Mouse (Mus musculus) G1E-ER4 (cell line): ENCODE results near the gene Ctcfl. TPM values are rescaled to one million over a fixed set of nuclear protein-coding genes. Genes with fewer than 3 reads are reported as not detected.

Source experiments
- GATA1 ChIP-seq: IDR thresholded peaks from one replicate; pipeline ENCODE4 v1.8.0; 2012; ENCODE audit warnings: low read length, inconsistent platforms
- polyA plus RNA-seq: library from polyadenylated mRNA; stranded (reverse); fragments of >175 nt; gene quantifications from 2 replicates; pipeline ENCODE4 v1.2.3, GENCODE M21; 2012

Ctcfl gene
- polyA plus RNA-seq, 1 experiment, result not detected

DNA sequence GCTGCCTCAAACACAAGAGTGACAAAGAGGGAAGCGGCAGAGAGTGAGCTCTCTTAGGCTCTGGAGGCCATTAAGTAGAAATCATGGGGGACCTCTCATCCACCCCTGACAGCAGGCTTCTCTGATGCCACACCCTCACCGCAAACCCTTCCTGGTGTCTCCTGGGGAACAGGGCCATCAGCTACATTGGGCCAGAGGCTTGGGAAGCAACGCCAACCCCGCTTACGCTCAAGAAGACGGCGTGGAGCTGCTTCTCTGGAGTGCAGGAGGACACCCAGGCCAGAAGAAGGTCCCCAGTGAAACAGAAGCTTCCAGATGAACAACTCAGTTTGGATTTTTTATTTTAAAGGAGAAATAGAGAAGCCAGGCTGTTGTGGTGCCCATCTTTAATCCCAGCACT lies 9.8 kb downstream of the Ctcfl start:
- TF ChIP-seq GATA1, result no peak

DNA sequence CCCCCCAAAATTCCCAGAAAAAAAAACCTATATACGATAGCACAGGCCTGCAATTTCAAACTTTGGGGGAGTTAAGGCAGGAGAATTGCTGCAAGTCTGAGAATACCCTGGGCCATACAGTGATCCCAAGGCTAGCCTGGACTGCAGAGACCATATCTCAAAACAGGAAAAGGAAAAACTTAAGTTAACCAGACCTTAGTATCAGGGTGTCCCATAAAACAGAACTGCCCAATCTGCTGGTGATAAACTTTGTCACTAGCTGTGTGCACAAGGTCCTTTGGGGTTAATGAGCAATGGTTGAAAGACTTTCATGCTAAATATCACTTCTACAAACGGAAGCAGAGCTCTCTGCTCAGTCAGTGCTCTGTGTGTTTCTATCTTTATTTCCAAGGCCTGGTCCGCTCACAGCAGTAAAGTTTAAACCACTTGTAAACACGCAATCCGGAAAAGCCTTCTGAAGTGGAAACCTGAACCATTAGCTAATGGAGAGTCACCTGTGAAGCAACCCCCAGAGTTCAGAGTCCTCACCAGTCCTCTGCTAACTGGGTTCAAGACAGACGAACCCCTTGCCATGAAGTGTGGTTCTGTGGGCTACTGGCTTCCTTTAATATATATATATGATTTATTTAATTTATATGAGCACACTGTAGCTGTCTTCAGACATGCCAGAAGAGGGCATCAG lies 10.7 kb downstream of the Ctcfl start:
- TF ChIP-seq GATA1, result no peak

DNA sequence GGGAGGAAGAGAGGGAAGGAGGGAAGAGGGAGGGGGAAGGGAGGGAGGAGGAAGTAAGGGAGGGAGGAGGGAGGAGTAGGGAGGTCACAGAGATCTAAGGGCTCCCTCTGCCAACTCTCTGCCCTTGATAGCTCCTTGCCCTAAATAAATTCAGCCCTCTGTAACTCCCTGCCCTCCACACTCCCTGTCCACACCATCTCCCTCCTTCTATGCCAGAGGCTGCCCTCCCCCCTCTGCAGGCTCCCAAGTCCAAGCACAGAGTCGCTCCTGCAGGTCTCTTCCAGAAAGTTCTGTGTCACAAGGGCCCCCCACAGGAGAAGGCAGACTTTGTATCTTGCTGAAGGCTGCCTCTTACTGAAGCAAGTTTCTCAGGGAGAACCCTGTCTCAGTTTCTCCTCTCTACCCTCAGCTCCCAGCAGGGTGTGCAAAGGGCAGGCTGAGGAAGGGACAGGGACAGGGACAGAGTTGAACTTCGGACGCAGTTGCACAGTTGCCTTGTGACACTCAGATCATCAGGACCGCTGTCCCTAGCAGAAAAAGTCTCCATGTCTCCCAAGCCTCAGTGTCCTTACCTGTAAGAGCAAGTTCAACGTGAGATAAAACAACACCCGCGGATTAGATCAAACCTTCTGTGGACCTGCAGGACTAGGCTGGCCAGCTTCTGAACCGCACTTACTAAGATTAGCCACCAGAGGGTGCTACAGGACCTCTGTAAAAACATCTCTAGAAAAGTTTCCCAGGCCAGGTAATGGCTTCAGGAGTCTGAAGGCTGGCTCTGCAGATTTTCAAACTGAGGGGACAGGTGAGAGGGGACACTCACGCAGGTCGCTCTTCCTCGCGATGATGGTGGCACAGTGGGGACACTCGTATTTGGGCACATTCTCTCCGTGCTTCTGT lies 12.2 kb downstream of the Ctcfl start:
- TF ChIP-seq GATA1, result no peak

DNA sequence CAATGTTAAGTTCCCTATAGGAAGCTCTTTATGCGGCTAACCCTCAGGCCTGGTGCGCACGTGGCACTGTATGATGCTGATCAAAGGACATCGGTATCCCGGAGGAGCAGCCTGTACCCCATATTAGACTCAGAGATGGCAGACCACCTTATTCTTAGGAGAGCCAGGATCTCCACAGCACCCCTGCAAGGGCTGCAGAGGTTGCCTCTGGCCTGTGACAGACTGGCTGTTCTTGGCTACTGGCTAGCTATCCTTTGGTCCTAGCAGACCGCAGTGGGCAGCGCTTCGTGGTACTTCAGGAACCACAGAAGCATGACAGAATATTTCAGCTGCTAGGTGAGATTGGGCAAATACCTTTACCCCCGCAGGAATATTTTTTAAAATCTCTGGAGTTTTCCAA lies 12.9 kb downstream of the Ctcfl start:
- TF ChIP-seq GATA1, result no peak

DNA sequence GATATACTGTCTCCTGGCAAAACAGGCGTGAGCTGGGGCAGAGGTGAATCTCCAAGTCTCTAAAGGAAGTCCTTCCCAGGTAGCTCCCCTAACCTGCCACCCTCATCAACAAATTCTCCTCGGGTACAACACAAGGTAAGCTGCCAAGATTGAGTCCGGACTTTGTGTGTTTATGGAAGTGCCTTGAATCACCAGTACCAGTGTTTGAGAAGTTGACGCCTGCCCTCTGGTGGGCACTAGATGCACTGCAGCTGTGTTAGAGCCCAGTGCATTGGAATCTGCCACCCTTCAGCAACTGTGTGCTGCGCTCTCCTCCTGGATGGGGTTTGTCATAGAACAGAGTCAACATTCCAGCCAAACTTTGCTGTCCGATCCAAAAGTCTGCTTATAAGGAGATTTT lies 29.9 kb downstream of the Ctcfl start:
- TF ChIP-seq GATA1, result no peak

DNA sequence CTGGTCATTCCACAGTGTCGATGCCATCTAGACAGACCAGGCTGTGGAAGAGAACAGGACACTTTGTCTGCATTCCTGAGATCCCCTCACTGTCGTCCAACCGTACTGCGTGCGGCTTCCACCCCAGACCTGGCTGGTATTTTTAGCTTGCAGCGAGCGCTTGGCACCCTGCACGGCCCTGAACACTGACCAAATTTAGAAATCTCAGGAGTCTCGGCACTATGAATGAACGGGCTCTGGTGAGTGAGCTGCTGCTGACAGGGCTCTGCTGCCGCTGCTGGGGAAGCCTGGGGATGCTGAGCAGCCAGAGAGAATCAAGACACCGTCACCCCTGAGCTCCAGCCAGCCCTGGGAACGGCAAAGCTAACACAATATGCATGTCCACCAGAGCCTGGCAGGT lies 31.9 kb downstream of the Ctcfl start:
- TF ChIP-seq GATA1, result no peak

DNA sequence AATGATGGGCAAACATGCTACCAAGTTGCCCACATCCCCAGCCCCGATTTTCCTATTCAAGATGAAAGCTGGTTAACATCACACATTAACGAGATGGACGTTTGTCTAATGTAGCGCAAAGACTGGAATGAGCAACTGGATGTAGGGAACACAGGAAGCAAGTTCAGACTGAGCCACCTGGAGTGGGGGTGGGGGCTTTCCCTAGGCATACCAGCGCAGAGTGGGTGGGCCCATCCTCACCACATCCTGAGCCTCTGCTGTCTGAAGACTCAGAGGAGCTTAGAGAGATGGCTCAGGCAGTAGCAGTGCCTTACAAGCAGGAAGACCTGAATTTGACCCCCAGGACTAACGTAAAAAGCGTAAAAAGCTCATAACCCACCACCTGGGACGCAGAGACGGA lies 33.6 kb downstream of the Ctcfl start:
- TF ChIP-seq GATA1, result no peak

DNA sequence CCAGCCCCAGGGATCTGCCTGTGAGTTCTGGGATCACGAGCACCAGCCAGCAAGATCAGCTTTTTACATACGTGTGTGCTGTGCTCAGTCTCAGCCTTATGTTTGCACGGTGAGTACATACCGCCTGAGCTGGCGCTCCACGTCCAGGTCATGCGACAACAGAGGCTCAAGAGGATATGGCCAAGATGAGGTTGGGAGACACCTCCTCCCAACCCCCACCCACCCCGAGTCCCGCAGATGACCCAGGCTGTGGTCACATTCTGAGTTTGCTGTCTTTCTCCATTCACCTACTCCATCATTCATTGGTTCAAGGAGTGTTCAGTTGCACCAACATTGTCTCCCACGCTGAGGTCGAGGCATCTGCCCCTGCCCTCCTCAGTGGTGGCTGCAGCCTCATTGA lies 34.5 kb downstream of the Ctcfl start:
- TF ChIP-seq GATA1, result no peak

DNA sequence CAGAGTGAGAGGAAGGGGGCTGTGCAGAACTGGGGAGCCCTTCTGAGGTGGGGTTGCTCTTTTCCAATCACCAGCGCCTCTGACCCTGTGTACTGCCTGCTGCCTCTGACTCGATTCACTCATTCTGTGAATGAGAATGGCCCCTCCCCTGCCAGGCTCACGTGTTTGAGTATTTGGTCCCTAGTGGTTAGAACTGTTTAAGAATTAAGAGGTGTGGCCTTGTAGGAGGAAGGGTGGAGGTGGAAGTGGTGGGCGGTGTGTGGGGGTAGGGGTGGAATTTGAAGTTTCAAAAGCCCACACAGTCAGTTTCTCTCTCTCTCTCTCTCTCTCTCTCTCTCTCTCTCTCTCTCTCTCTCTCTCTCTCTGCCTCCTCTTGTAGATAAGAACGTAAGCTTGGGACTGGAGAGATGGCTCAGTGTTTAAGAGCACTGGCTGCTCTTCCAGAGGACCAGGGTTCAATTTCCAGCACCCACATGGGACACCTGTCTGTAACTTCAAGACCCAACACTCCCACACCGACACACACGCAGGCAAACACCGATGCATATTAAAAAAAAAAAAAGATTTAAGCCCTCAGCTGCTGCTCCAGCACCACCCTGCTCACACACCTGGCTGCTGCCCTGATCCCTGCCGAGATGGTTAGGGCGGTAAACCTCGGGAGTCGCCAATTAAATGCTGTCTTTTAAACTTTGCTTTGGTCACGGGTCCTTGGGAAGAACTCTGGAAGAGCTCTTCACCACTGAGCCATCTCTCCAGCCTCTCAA lies 35.4 kb downstream of the Ctcfl start:
- no peak for TF ChIP-seq GATA1

DNA sequence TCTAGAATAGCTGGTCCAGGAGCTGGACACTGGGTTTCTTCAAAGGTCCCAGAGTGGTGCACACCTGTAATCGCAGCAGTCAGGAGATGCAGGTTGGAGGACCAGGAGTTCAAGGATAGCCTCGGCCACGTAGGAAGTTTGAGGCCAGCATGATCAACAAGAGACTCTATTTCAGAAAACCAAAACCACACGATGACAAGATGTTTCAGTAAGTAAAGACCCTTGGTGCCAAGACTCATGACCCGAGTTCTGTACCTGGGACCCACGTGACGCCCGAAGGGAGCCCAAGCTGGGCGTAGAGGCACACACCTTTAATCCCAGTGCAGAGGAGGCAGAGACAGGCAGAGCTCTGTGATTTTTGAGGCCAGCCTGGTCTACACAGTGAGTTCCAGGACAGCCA lies 36.2 kb downstream of the Ctcfl start:
- TF ChIP-seq GATA1, result no peak

DNA sequence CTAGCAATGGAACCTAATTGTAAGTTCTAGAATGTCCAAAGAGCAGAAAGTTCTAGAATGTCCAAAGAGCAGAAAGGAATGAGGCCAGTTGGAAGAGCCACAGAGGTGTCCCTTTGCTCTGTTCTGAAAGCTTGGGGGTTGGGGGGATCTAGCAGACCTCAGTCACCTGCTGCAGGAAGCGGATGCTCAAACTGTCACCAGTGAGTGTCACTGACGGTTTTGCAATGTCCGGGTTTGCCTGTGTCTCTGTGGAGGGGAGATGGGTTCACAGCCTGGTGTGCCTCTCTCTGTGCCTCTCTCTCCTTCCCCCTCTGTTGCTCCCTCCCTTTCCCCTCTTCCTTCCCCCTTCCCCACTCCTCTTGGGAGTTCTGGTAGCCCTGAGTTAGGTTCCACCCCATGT lies 36.6 kb downstream of the Ctcfl start:
- TF ChIP-seq GATA1, result no peak

DNA sequence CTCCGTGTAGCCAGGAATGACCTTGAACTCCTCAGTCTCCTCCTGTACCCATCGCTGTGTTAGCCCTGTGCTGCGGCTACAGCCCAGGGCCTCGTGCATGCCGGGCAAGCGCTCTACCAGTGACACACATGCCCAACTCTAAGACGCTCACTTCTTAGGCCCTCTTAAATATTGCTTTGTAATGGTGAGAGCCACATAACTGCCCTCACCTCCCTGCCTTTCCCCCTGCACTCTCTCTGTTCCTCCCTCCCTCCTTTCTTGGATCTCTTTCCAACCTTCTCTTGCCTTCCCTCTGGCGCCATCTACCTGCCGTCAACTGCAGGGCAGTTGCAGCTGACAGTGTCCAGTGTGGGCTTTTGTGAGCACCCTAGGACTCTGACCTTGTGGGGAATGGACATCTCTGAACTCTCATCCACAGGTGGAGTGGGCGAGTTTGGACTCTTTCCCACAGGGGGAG lies 38.5 kb downstream of the Ctcfl start:
- TF ChIP-seq GATA1, result no peak

DNA sequence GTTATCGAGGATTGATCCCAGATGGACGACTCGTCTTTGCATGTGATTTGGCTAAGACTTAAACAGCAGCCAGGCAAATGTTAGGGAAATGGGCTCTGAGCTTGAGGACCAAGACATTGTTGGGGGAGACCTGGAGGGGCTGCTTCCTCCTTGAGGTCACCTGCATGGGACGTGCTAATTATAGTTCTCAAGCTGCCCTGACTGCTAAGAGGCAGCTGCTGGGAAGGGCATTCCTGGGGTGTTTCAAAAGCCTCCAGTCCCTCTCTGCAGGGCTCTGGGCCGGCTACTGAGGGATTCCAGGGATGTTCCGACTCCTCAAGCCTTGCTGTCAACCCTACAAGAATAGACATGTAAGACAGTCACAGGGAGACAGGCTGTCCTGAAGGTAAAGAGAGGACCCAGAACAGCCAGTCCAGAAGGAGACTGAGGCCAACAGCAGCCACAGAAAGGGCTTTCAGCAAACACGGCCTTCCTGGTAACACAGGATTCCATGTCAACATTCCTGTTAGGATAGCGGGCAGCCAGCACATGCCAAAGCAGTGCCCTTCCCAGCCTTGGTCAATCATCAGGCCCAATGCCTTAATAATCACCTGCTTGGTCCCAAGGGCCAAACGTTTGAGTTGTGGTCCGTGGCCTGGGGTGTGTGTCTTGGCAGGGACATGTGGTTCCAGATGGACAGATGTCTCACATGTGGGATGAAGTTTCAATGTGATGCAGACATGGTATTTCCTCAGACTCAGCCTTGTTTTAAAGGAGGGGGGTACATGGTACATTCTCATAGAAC lies 39.4 kb downstream of the Ctcfl start:
- no peak for TF ChIP-seq GATA1

DNA sequence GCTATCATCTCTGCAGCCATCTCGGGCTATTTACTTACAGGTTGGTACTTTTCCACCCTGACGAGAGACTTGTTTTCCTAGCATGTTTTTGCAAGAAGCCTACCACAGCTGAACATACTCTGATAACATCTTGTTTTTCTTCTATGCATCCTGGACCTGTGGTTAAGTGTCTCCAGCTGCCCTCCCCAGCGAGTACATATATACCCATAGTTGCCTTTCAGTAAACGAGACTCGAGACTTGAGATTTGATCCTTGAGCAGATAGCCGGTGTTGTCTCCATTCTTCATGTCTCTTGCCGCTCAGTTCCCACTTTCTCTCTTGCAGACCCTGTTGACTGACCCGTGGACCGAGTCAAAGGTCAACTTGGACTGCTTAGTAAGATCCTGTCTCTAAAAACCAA lies 42.4 kb downstream of the Ctcfl start:
- no peak for TF ChIP-seq GATA1

DNA sequence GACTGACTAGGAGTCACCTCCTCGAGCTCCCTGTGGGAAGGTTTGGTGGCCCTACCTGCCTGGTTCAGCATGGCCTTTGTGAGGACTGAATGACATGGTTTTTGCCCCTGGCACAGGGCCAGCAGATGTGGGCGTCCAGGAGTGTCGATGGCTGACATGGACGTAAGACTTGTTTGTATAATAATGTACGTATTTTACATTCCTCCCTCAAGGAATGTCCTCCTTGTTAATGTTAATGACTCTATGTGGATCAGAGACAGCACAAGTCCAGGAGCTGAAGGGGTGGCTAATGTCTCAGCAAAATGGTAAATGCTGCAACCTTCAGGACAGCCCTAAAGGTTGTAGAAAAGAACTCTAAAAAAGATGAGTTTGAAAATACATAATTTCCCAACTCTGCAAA lies 45.7 kb downstream of the Ctcfl start:
- no peak for TF ChIP-seq GATA1
